Mouse (Mus musculus): Measurements from ENCODE around the gene Rps12-ps3.

The Rps12-ps3 gene

DNA sequence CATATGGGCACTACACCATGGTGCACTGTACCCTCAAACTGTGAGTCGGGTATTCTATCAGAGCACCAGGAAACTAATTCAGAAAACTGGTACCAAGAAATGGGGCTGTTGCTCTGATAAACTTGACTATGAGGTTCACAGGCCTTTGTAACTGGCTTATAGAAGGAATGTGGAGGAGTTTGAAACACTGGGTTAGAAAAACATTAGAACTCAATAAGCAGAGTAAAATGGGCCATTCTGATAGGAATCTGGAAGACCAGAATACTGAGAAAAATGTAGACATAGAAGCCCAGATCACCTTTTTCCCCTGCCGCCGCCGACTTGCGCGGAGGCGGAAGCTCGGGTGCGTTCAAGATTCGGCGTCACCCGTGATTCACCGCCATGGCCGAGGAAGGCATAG is at the start of gene Rps12-ps3:
TSS of gene Rps12-ps3 (plus strand) at position 301 of the 400 bp plus-strand sequence.
- no peak for ATAC-seq (ENCODE audit: insufficient number of reproducible peaks, low FRiP score, low TSS enrichment)

DNA sequence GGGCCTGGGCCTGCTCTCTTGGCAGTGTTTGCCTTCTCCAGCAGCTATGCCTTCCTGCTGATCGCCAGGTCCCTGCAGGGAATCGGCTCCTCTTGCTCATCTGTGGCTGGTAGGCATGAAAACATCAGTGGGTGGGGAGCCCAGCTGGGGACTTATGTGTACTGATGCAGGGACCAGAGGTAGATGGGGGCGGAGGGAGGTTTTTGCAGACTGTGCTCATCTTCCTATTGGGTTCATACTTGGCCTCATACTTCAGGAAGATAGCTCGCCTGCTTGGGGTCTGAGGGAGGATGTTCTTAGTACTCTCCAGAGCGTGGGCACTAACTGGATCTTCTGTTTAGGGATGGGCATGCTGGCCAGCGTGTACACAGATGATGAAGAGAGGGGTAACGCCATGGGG is 48.9 kb upstream of the Rps12-ps3 start:
- no peak for ATAC-seq (ENCODE audit: insufficient number of reproducible peaks, low FRiP score, low TSS enrichment)

DNA sequence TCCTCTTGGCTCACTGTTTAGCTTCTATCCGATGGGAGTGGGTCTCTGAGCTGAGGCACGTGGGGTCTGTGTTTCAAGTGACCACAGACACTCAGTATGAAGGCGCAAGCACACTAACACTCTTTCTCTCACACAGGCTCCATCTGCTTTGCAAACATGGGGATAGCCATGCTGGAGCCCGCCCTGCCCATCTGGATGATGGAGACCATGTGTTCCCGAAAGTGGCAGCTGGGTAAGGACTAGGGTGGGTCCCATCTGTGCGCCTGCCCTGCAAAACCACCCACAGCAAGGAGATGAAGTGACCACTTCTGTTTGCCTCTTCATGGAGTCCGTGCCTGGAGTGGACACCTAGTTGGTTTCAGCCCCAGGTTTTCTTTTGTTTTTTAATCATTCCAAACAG is 45.7 kb upstream of the Rps12-ps3 start:
- ATAC-seq (ENCODE audit: insufficient number of reproducible peaks, low FRiP score, low TSS enrichment), result no peak

DNA sequence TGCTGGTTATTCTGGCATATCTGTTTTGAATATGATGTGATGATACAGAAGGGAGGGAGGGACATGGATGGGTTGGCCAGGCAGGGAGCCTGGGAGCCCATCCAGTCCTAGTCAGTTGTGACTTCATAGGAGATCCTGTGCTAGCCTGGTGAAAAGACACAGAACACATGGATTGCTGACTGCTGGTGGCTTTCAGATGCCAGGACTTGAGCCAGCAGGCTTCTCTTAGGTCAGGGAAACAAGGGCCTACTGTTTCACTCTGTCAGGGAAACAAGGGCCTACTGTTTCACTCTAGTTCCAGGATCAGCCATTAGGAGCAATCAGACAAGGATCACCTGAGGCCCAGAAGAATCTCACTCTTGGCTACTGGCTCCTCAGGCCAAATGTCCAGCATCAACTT is 41.2 kb upstream of the Rps12-ps3 start:
- no peak for ATAC-seq (ENCODE audit: insufficient number of reproducible peaks, low FRiP score, low TSS enrichment)

DNA sequence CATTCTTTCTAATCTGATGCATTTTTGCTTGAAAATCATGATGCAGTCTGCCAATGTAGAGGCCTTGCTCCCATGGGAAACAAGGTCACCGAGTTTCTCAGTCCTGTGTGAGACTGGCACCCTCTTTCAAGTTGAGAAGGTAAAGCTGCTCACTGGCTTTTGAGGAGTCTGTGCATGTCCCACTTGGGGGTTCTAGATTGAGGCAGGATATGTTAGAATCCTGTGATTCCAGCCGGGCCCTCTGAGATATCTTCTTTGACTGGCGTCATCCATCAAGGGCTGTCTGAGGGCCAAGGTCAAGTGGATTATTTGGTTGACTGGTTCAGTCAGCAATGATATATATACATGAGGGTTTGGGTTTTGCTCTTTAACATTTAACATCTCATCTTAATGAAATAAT is 40.1 kb upstream of the Rps12-ps3 start:
- ATAC-seq (ENCODE audit: insufficient number of reproducible peaks, low FRiP score, low TSS enrichment), result no peak

- no peak for ATAC-seq (ENCODE audit: insufficient number of reproducible peaks, low FRiP score, low TSS enrichment)
These were observed 33.0 kb upstream of the Rps12-ps3 start for GRCm38 (mm10) chr19:59289042-59289441.

GRCm38 (mm10) chr19:59289811-59290210 is 32.3 kb upstream of the Rps12-ps3 start:
- ATAC-seq (ENCODE audit: insufficient number of reproducible peaks, low FRiP score, low TSS enrichment), result no peak

- ATAC-seq (ENCODE audit: insufficient number of reproducible peaks, low FRiP score, low TSS enrichment), result no peak
These were observed 29.8 kb upstream of the Rps12-ps3 start for GRCm38 (mm10) chr19:59292183-59292839.

DNA sequence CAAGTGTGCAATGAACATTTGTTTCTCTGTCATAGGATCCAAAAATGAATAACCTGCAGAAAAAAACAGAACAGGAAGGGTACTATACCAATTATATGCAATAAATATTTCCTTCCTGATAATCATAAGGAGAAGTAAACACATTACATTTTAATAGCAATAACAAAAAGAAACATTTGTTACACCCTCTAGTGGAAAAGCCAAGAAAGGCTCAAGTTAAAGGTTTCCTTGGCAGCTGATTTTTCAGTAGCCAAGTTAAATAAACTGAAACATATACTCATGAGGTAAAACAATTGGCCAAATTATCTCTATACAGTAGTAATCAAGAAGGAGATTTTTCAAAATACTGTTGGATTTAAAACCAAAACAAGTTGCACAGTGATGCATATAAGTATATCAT is 6.8 kb upstream of the Rps12-ps3 start:
- ATAC-seq (ENCODE audit: insufficient number of reproducible peaks, low FRiP score, low TSS enrichment), result no peak

DNA sequence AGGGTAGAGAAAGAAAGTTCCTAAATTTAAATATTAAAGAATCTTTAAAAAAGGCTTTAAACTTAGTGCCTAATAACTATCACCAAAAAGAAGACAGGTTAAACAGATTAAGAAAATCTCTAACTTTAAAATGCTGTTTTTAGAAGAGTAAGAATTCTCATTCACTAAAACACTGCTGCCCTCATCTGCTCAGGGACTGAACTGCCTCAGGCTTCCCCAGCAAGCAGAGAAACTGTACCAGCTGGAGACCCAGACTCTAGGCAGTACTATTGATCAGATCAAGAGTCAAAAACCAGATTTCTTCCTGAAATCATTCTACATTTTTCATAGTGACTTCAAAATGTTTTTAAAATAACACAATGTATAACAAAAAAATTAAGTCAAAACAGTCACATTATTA is 5.5 kb upstream of the Rps12-ps3 start:
- no peak for ATAC-seq (ENCODE audit: insufficient number of reproducible peaks, low FRiP score, low TSS enrichment)

- ATAC-seq (ENCODE audit: insufficient number of reproducible peaks, low FRiP score, low TSS enrichment), result no peak
These were observed 8.7 kb downstream of the Rps12-ps3 start for GRCm38 (mm10) chr19:59330816-59331225.

GRCm38 (mm10) chr19:59336655-59337054 is 14.6 kb downstream of the Rps12-ps3 start:
- ATAC-seq (ENCODE audit: insufficient number of reproducible peaks, low FRiP score, low TSS enrichment), result no peak

GRCm38 (mm10) chr19:59337872-59338681 is 16.0 kb downstream of the Rps12-ps3 start:
- no peak for ATAC-seq (ENCODE audit: insufficient number of reproducible peaks, low FRiP score, low TSS enrichment)

DNA sequence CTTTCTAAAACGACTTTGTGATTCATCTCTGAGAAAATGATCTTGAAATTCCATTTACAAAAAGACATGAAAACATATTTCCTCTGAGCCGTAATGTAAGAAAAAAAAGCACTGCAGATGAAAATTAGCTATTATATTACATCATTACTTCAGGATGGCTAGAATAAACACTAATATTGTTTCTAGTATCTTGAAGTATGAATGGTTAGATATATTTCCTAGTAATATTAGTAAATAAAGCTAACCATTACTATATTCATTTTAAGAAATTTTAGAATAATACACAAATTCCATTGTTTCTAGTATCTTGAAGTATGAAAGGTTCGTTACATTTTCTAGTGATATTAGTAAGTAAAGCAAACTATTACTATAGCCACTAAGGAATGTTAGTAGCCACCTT is 17.8 kb downstream of the Rps12-ps3 start:
- ATAC-seq (ENCODE audit: insufficient number of reproducible peaks, low FRiP score, low TSS enrichment), result no peak

- ATAC-seq (ENCODE audit: insufficient number of reproducible peaks, low FRiP score, low TSS enrichment), result no peak
These were observed 20.9 kb downstream of the Rps12-ps3 start for GRCm38 (mm10) chr19:59342964-59343363.

DNA sequence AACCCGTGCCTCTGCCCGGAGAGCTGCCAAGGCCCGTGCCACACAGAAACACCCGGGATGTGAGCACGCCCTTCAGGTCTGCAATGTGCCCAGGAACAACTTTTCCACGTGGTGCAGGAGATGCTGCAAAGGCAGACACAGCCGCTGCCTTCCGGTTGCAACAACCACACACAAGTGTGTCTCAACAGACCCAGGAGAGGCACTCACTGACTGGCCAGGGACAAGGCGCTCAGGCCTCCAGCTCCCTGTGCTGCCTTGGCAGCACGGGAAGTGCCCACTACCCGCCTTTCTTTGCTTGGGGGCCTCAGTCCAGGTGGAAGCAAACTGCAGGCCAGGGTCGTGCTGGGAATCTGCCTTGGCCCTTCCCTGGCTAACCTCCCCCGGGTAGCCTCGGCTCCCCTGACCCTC is 22.2 kb downstream of the Rps12-ps3 start:
- no peak for ATAC-seq (ENCODE audit: insufficient number of reproducible peaks, low FRiP score, low TSS enrichment)

- ATAC-seq (ENCODE audit: insufficient number of reproducible peaks, low FRiP score, low TSS enrichment), result peak; percentile 57
These were observed 23.1 kb downstream of the Rps12-ps3 start for GRCm38 (mm10) chr19:59345081-59345657.

DNA sequence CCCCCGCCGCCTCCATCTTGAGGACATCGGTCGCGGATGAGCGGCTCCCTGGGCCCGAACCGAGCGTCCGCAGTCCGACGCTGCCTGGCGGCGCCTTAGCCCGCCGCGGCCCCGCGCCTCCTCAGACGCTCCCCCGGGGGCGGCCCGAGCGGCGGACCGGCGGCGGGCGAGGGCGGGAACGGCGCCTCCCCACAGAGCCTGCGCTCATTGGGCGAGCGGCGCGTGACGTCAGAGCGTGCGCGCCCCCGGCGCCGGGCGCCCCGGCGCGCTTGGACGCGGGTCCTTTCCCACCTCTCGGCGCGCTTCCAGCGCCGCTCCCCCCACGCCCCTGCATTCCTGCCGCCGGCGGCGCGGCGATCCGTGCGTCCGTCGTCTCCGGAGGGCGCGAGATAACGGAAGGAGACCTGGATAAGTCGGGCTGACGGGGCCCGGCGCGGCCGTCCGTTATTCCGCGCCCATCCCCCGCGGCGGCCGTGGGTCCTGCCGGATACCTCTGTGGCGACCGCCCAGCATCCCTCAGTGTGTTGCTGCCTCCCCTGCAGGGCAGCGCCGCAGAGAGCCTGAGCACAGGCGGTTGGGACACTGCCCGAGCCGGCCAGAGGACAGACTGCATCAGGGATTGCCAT is 23.7 kb downstream of the Rps12-ps3 start, which contains the start of gene Pdzd8:
TSS of gene Pdzd8 (minus strand) at position 123 of the 626 bp plus-strand sequence.
- peak; percentile 87 for ATAC-seq (ENCODE audit: insufficient number of reproducible peaks, low FRiP score, low TSS enrichment)

GRCm38 (mm10) chr19:59346325-59346724 is 24.2 kb downstream of the Rps12-ps3 start:
- no peak for ATAC-seq (ENCODE audit: insufficient number of reproducible peaks, low FRiP score, low TSS enrichment)

- no peak for ATAC-seq (ENCODE audit: insufficient number of reproducible peaks, low FRiP score, low TSS enrichment)
These were observed 27.4 kb downstream of the Rps12-ps3 start for GRCm38 (mm10) chr19:59349329-59349960.

Measured in cerebellum, adult (tissue).